Mouse (Mus musculus) spleen, adult 2 months (tissue): Measurements from ENCODE around the gene Ccdc69.

ENCODE experiments used
- CTCF ChIP-seq: fragments of 200-500 bp; IDR thresholded peaks from 2 replicates; pipeline ENCODE4 v1.5.1; 2011; ENCODE audit warnings: mild to moderate bottlenecking, inconsistent platforms; ENCODE audit not compliant: insufficient read depth, insufficient read length, insufficient replicate concordance; ENCODE audit errors: extremely low read depth
- POLR2A ChIP-seq: fragments of 200-500 bp; IDR thresholded peaks from 2 replicates; pipeline ENCODE4 v1.6.1; 2011; ENCODE audit warnings: low read depth, low read length, inconsistent platforms

GRCm38 (mm10) chr11:55081206-55081605 is 3.3 kb upstream of the Ccdc69 start:
- TF ChIP-seq CTCF (no peak), POLR2A (no peak)
